Mouse (Mus musculus) thymus, adult 2 months (tissue): ENCODE measurements around the gene Gm10354.
"Not testable (repeated sequence)": the region's sequence is repeated elsewhere in the genome, so short reads cannot be mapped to it uniquely, and the experiment has no call there.

Source experiments
- CTCF ChIP-seq: fragments of 200-500 bp; IDR thresholded peaks from 2 replicates; pipeline ENCODE4 v1.5.1; 2012; ENCODE audit warnings: mild to moderate bottlenecking, control low read depth, low read length, moderate library complexity, borderline replicate concordance; ENCODE audit not compliant: control insufficient read depth, poor library complexity, insufficient read depth; ENCODE audit errors: extremely low read depth
- POLR2A ChIP-seq: fragments of 200-500 bp; IDR thresholded peaks from 2 replicates; pipeline ENCODE4 v1.6.1; 2012; ENCODE audit warnings: mild to moderate bottlenecking, low read length, control low read depth, moderate library complexity; ENCODE audit not compliant: control insufficient read depth, poor library complexity, insufficient read depth; ENCODE audit errors: extremely low read depth

GRCm38 (mm10) chr5:15010639-15011582 is 32.2 kb upstream of the Gm10354 start:
- not testable (repeated sequence) for TF ChIP-seq CTCF, POLR2A
